Mouse (Mus musculus): ENCODE data around the gene Aph1c.

- TF ChIP-seq POLR2A (IDR thresholded peaks at IDR 0.05; ENCODE audit: insufficient read length, low read depth), result no peak
- no peak for TF ChIP-seq MYOG (IDR thresholded peaks at IDR 0.05; ENCODE audit: control insufficient read depth in 1 of 3, insufficient read depth in 1 of 3, insufficient read length in 2 of 3, low read depth in 2 of 3)
- TF ChIP-seq USF1 (IDR thresholded peaks at IDR 0.05; ENCODE audit: low read depth), result no peak
- no peak for TF ChIP-seq POLR2AphosphoS2 (IDR thresholded peaks at IDR 0.05; ENCODE audit: insufficient read length, low read depth)
- no peak for TF ChIP-seq TCF12 (IDR thresholded peaks at IDR 0.05; ENCODE audit: insufficient read depth, poor library complexity, severe bottlenecking)
- no peak for TF ChIP-seq MYOD1 (IDR thresholded peaks at IDR 0.05; ENCODE audit: control insufficient read depth in 1 of 3, insufficient read length in 2 of 3, low read depth in 2 of 3)
- no peak for TF ChIP-seq REST (IDR thresholded peaks at IDR 0.05; ENCODE audit: insufficient read depth, insufficient read length)
- no peak for TF ChIP-seq CEBPB (IDR thresholded peaks at IDR 0.05; ENCODE audit: insufficient read depth, poor library complexity, severe bottlenecking)
Observed at GRCm38 (mm10) chr9:66880752-66881151, 46.2 kb upstream of the Aph1c start.
